ENCODE assay signal across 9 mouse cellular contexts in the genomic region with DNA sequence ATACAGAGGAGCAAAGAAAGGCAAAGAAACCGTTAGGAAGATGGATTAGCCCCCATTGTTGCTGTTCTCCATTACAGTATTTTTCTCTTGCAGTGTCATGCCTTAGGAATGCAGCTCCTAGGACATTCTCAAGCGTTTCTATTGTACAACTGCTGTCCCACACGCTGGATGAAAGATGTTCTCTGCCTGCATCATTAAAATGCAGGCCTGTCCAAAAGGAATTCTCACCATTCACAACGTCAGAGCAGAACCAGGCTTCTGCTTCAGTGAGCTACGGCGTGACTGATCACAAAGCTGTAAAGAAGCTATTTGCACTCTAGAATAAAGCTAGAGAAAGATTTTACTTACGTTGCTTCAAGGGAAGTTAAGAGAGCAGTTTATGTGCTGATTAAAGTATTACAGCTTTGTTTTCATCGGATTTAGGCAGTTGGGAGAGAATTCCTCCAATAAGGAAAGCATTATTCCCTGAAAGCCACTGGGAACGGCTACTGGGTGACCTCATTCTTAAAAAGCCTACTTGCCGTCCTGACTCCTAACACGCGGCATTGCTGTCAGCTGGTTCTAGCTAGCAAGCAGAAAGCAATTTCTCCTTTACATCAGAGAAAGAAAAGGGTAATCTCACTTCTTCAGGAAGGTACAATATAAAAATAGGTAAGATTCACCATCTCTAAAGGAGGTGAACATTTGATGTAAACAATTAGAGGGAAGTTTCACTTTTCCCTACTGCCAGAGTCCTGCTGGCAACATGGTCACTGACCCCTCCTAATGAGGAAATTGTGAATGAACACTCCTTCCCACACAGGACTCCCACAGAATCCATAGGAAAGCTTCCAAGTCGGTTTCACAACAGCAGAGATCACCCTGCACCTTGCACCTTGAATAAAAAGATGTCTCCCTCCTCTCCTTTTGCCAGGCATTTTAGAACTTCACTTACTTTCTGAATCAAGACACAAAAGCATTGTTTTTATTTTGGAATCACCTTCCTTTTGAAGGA. TPM values are rescaled to one million over a fixed set of nuclear protein-coding genes. Genes with fewer than 3 reads are reported as not detected.
DNase-seq lines count a peak whose midpoint lies in the region; ATAC-seq and TF ChIP-seq lines count a peak whose summit lies in the region.
"Had no signal": no experiment of that assay in that cellular context is flagged by ENCODE, and none has a peak within 500 bp of the region (broad histone marks: within the 10 kb centered on the region; RNA-seq: fewer than 3 reads in every experiment).

No protein-coding gene starts in this region.

- DNase-seq in cerebellum, adult 9-10 months: peak; percentile 43
- DNase-seq in cerebellum, postnatal 14 days: no peak
- peak; percentile 77 for DNase-seq in 3T3-L1 (ENCODE audit: low read depth, low spot score)
- no peak for DNase-seq in forebrain, embryonic 11.5 days (ENCODE audit: low spot score)
- peak; percentile 12 for DNase-seq in limb, embryonic 14.5 days (ENCODE audit: low spot score)
- no peak for DNase-seq in c-Kit-positive CD71-positive TER-119-positive erythroid progenitor cells, embryonic 14.5 days (ENCODE audit: low spot score)
- DNase-seq in B cell, adult 2 months: no peak
- no peak for DNase-seq in adrenal gland, adult 8-10 months
- DNase-seq: right cerebral cortex, postnatal 14 days had no signal

- peak overlapping the region; percentile 8; the same call in 1 of the 2 replicates for H3K4me2 ChIP-seq in forebrain, embryonic 11.5 days (ENCODE audit: low read depth, low read length, severe bottlenecking)
- H3K4me2 ChIP-seq in limb, embryonic 14.5 days (replicated peaks; ENCODE audit: low read depth, low read length, severe bottlenecking): no peak overlapping the region

- H3K27ac ChIP-seq in forebrain, embryonic 11.5 days (ENCODE audit: low read depth, low read length): peak overlapping the region; percentile 88
- H3K27ac ChIP-seq in limb, embryonic 14.5 days (replicated peaks; ENCODE audit: low read depth, low read length): 0 out of 2 replicates have a peak overlapping the region, but pooled peaks have one; percentile 19

- ATAC-seq in forebrain, embryonic 11.5 days (replicated peaks; ENCODE audit: low FRiP score): peak; percentile 92
- ATAC-seq in limb, embryonic 14.5 days (ENCODE audit: low FRiP score, low read depth): 0 out of 2 replicates have a peak, but pooled peaks have one; percentile 44

- H3K27me3 ChIP-seq in forebrain, embryonic 11.5 days (ENCODE audit: control insufficient read depth, insufficient read depth, low read length): no peaks in the 10 kb centered on the region
- no peaks in the 10 kb centered on the region for H3K27me3 ChIP-seq in limb, embryonic 14.5 days (ENCODE audit: control insufficient read depth, insufficient read depth, low read length)

- H3K4me1 ChIP-seq in forebrain, embryonic 11.5 days (replicated peaks; ENCODE audit: control insufficient read depth, insufficient read depth, low read length): peaks cover 8% of the 10 kb centered on the region; the same call in 1 of the 2 replicates
- H3K4me1 ChIP-seq in limb, embryonic 14.5 days (ENCODE audit: control insufficient read depth, insufficient read depth, low read length): no peaks in the 10 kb centered on the region

- H3K4me3 ChIP-seq in forebrain, embryonic 11.5 days (ENCODE audit: low read depth, low read length): no peak overlapping the region
- H3K4me3 ChIP-seq in limb, embryonic 14.5 days (replicated peaks; ENCODE audit: low read length): no peak overlapping the region

- 24% methylated on average over 13 of the region's 13 CpGs for WGBS in forebrain, embryonic 11.5 days
- WGBS in limb, embryonic 14.5 days: 48% methylated on average over 13 of the region's 13 CpGs

- peaks cover 4% of the 10 kb centered on the region for H3K36me3 ChIP-seq in forebrain, embryonic 11.5 days (ENCODE audit: control insufficient read depth, insufficient read depth, low read length)
- peaks cover 69% of the 10 kb centered on the region for H3K36me3 ChIP-seq in limb, embryonic 14.5 days (ENCODE audit: control insufficient read depth, insufficient read depth, low read length)

- H3K9me3 ChIP-seq in forebrain, embryonic 11.5 days (ENCODE audit: control insufficient read depth, low read length): no peaks in the 10 kb centered on the region
- H3K9me3 ChIP-seq in limb, embryonic 14.5 days (ENCODE audit: control insufficient read depth, low read length): no peaks in the 10 kb centered on the region

- no peak overlapping the region for H3K9ac ChIP-seq in forebrain, embryonic 11.5 days (ENCODE audit: low read length)
- no peak overlapping the region for H3K9ac ChIP-seq in limb, embryonic 14.5 days (ENCODE audit: low read depth, low read length, severe bottlenecking)

- no peak for TF ChIP-seq POLR2A in limb, embryonic 14.5 days (IDR thresholded peaks at IDR 0.05; ENCODE audit: borderline replicate concordance, extremely low read depth, insufficient read depth, insufficient read length)

RNA-seq across cellular contexts. Expression of a gene that starts 51.9 kb away (rescaled TPM):
- polyA plus RNA-seq in forebrain, embryonic 11.5 days (2014; fragmentation: Nextera tagmentation; extraction: Ambion mirVana): 93.3 and 96.4 TPM in 2 replicates
- polyA plus RNA-seq in limb, embryonic 14.5 days (2012; rRNA removed): 35.0 and 41.6 TPM in 2 replicates
- 47.6 and 50.3 TPM in 2 replicates for polyA plus RNA-seq in limb, embryonic 14.5 days (2014; fragmentation: Nextera tagmentation; extraction: Ambion mirVana)
- 100 to 1,000 TPM; 136 to 190 (median 174) TPM for total RNA-seq in adrenal gland, adult 8-10 months (2022)

Comparison
In these comparisons a context has a peak if more than half of its experiments do, and no peak if none do; other contexts are left out.
1. DNase-seq: peak in cerebellum, adult 9-10 months (single experiment), 3T3-L1 (single experiment) and limb, embryonic 14.5 days (single experiment); none in cerebellum, postnatal 14 days (0 of 2), forebrain, embryonic 11.5 days (single experiment), c-Kit-positive CD71-positive TER-119-positive erythroid progenitor cells, embryonic 14.5 days (single experiment), B cell, adult 2 months (0 of 2) and adrenal gland, adult 8-10 months (single experiment).